Mouse (Mus musculus): ENCODE results near the gene Josd1.
A peak's percentile ranks its signal among the peaks of the same experiment; 100 is the strongest.

DNA sequence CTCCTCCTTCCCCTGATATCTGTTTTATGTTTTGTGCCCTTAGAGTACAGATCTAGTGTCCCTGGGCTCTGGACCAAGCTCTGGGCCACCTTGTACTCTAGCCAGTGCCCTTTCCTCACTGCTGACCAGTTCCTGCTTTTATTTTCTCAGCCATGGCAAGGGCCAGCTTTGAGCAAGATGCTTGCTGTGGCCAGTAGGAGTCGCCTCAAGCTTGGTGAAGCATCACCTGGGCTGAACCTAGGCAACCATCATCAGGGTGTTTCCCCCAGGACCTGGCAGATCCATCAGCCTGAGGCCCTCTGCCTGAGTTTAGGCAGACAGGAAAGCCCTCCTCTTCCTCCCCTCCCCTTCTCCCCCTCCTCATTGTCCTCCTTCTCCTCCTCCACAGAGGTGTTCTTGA, 35.7 kb upstream of the Josd1 start:
- TF ChIP-seq CTCF (IDR thresholded peaks at IDR 0.05; ENCODE audit: extremely low read depth, insufficient read length, insufficient replicate concordance, low read depth, low read length) (peak; percentile 58; the same call in 1 of the 2 replicates), POLR2A (IDR thresholded peaks at IDR 0.05; ENCODE audit: low read depth, low read length) (no peak)

Data from small intestine, adult 2 months (tissue).